Comparison of ENCODE assay signal across 8 mouse cellular contexts in the genomic region with DNA sequence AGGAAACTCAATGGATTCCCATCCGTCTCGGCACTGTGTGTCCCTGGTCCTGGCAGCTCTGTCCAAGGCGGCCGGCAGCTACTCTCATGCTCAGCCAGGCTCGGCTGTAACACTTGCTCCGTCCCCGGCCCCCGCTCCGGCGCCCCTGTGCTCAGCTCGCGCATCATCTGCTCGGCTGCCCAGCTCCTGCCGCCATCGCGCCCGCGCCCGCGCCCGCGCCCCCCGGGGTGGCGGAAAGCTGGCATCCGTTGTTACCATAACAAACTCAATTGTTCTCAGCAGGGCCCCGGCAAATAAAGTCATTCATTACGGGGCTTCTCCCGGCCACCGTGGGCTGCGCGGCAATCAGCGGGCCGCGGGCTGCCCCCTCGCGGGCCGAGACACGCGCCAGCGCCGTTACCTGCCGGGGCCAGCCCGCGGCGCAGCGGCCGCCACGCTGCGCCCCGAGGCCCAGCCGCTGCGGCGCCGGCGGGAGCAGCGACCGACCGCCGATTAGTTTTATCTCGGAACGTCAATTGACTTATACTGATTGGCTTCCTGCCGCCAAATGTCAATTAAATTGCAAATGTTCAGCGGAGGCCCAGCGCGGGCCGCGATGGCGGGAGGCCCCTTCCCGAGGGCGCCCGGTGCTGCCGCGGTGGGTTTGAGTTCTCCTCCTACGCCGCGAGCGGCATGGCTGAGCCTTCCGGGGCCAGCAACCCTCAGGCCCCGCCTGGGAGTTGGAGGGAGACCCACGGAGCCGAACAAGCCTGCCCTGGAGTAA. TPM values are rescaled to one million over a fixed set of nuclear protein-coding genes. Genes with fewer than 3 reads are reported as not detected.
A peak's percentile ranks its signal among the peaks of the same experiment; 100 is the strongest.
DNase-seq lines count a peak whose midpoint lies in the region; ATAC-seq lines count a peak whose summit lies in the region.

No protein-coding gene starts in this region.

- DNase-seq in layer of hippocampus, postnatal 10 days (ENCODE audit: low spot score in 2 of 2): peak; percentile 40 to 55
- no peak for DNase-seq in layer of hippocampus, adult 9-11 months
- DNase-seq in cerebellum, adult 11 months: peak; percentile 22
- DNase-seq in embryonic facial prominence, embryonic 14.5 days (ENCODE audit: low spot score): peak; percentile 50
- DNase-seq in intestine, embryonic 14.5 days (ENCODE audit: low spot score): peak; percentile 68
- DNase-seq in midbrain, embryonic 11.5 days (ENCODE audit: low spot score, missing footprints): peak; percentile 95
- peak; percentile 53 for DNase-seq in testis, postnatal 10 days (ENCODE audit: low spot score)
- DNase-seq in T-cell, adult 2 months (ENCODE audit: low spot score): no peak

- WGBS in embryonic facial prominence, embryonic 14.5 days: under 1% methylated on average over 66 of the region's 81 CpGs
- WGBS in intestine, embryonic 14.5 days: under 1% methylated on average over 81 of the region's 81 CpGs
- under 1% methylated on average over 81 of the region's 81 CpGs for WGBS in midbrain, embryonic 11.5 days

- H3K27ac ChIP-seq in embryonic facial prominence, embryonic 14.5 days (replicated peaks; ENCODE audit: low read depth, low read length): no peak overlapping the region
- no peak overlapping the region for H3K27ac ChIP-seq in intestine, embryonic 14.5 days (ENCODE audit: low read depth)
- no peak overlapping the region for H3K27ac ChIP-seq in midbrain, embryonic 11.5 days (ENCODE audit: low read depth, low read length)

- peaks cover 49% of the 10 kb centered on the region for H3K27me3 ChIP-seq in embryonic facial prominence, embryonic 14.5 days (replicated peaks; ENCODE audit: control insufficient read depth, insufficient read depth, low read length)
- H3K27me3 ChIP-seq in intestine, embryonic 14.5 days (replicated peaks; ENCODE audit: control insufficient read depth, insufficient read depth, low read length): peaks cover 53% of the 10 kb centered on the region
- peaks cover 35% of the 10 kb centered on the region for H3K27me3 ChIP-seq in midbrain, embryonic 11.5 days (ENCODE audit: control insufficient read depth, insufficient read depth, low read length)

- H3K4me2 ChIP-seq in embryonic facial prominence, embryonic 14.5 days (ENCODE audit: low read depth, low read length): peak overlapping the region; percentile 97
- H3K4me2 ChIP-seq in intestine, embryonic 14.5 days (ENCODE audit: low read length): peak overlapping the region; percentile 86
- H3K4me2 ChIP-seq in midbrain, embryonic 11.5 days: peak overlapping the region; percentile 96

- ATAC-seq in embryonic facial prominence, embryonic 14.5 days (ENCODE audit: low read depth): peak; percentile 82
- no peak for ATAC-seq in intestine, embryonic 14.5 days (replicated peaks; ENCODE audit: low FRiP score, low TSS enrichment, low read depth)
- peak; percentile 78 for ATAC-seq in midbrain, embryonic 11.5 days (ENCODE audit: low FRiP score)

- H3K4me1 ChIP-seq in embryonic facial prominence, embryonic 14.5 days (ENCODE audit: control insufficient read depth, insufficient read depth, low read length): 0 out of 2 replicates have a peak, but pooled peaks cover 3% of the 10 kb centered on the region
- no peaks in the 10 kb centered on the region for H3K4me1 ChIP-seq in intestine, embryonic 14.5 days (replicated peaks; ENCODE audit: control insufficient read depth, insufficient read depth, low read length)
- H3K4me1 ChIP-seq in midbrain, embryonic 11.5 days (ENCODE audit: control insufficient read depth, insufficient read depth, low read length): peaks cover 9% of the 10 kb centered on the region; the same call in 1 of the 2 replicates

- peak overlapping the region; percentile 63 for H3K9ac ChIP-seq in embryonic facial prominence, embryonic 14.5 days (ENCODE audit: low read depth, low read length)
- peak overlapping the region; percentile 5; the same call in 1 of the 2 replicates for H3K9ac ChIP-seq in intestine, embryonic 14.5 days (ENCODE audit: low read length)
- peak overlapping the region; percentile 66 for H3K9ac ChIP-seq in midbrain, embryonic 11.5 days (ENCODE audit: low read length)

- H3K36me3 ChIP-seq in embryonic facial prominence, embryonic 14.5 days (ENCODE audit: control insufficient read depth, insufficient read depth, low read length): no peaks in the 10 kb centered on the region
- no peaks in the 10 kb centered on the region for H3K36me3 ChIP-seq in intestine, embryonic 14.5 days (ENCODE audit: control insufficient read depth, insufficient read depth, low read length)
- no peaks in the 10 kb centered on the region for H3K36me3 ChIP-seq in midbrain, embryonic 11.5 days (ENCODE audit: control insufficient read depth, insufficient read depth, low read length)

- H3K4me3 ChIP-seq in embryonic facial prominence, embryonic 14.5 days (ENCODE audit: low read depth, low read length): peak overlapping the region; percentile 57
- H3K4me3 ChIP-seq in intestine, embryonic 14.5 days (ENCODE audit: low read depth, low read length): peak overlapping the region; percentile 43
- H3K4me3 ChIP-seq in midbrain, embryonic 11.5 days (ENCODE audit: low read depth, low read length): peak overlapping the region; percentile 50

- H3K9me3 ChIP-seq in embryonic facial prominence, embryonic 14.5 days (ENCODE audit: control insufficient read depth, low read length): 0 out of 2 replicates have a peak, but pooled peaks cover under 1% of the 10 kb centered on the region
- H3K9me3 ChIP-seq in intestine, embryonic 14.5 days (ENCODE audit: control insufficient read depth, low read length): 0 out of 2 replicates have a peak, but pooled peaks cover 1% of the 10 kb centered on the region
- H3K9me3 ChIP-seq in midbrain, embryonic 11.5 days (ENCODE audit: control insufficient read depth, low read length): no peaks in the 10 kb centered on the region

RNA-seq across cellular contexts. Expression of a gene that starts 46.1 kb away (rescaled TPM):
- 1 to 10 TPM in 1 of 2 experiments, under 1 TPM in 1; 0.38 to 1.1 TPM for total RNA-seq in layer of hippocampus, postnatal 10 days (2021)
- 0.08 and 0.09 TPM in 2 replicates for polyA plus RNA-seq in embryonic facial prominence, embryonic 14.5 days (2014; fragmentation: Nextera tagmentation; extraction: Ambion mirVana)
- not detected in 2 replicates for polyA plus RNA-seq in intestine, embryonic 14.5 days (2014; fragmentation: Nextera tagmentation; extraction: Ambion mirVana)
- polyA plus RNA-seq in midbrain, embryonic 11.5 days (2014; fragmentation: Nextera tagmentation; extraction: Ambion mirVana): 4.1 and 4.8 TPM in 2 replicates

Comparison
In these comparisons a context has a peak if more than half of its experiments do, and no peak if none do; other contexts are left out.
1. DNase-seq: peak in layer of hippocampus, postnatal 10 days (2 of 2), cerebellum, adult 11 months (single experiment), embryonic facial prominence, embryonic 14.5 days (single experiment), intestine, embryonic 14.5 days (single experiment), midbrain, embryonic 11.5 days (single experiment) and testis, postnatal 10 days (single experiment); none in layer of hippocampus, adult 9-11 months (single experiment) and T-cell, adult 2 months (single experiment).
2. H3K9ac ChIP-seq: peak in every context shown above with its lines; median percentile 66 in midbrain, embryonic 11.5 days; 63 in embryonic facial prominence, embryonic 14.5 days; 5 in intestine, embryonic 14.5 days.
3. Peak in every context shown above with its lines, with median percentiles within 50 percentile points of each other: H3K4me2 ChIP-seq and H3K4me3 ChIP-seq.